Mouse (Mus musculus) spleen, adult 2 months (tissue): ENCODE data around the gene Bcr.

Source experiments
- CTCF ChIP-seq: fragments of 200-500 bp; IDR thresholded peaks from 2 replicates; pipeline ENCODE4 v1.5.1; 2011; ENCODE audit warnings: mild to moderate bottlenecking, inconsistent platforms; ENCODE audit not compliant: insufficient read depth, insufficient read length, insufficient replicate concordance; ENCODE audit errors: extremely low read depth
- POLR2A ChIP-seq: fragments of 200-500 bp; IDR thresholded peaks from 2 replicates; pipeline ENCODE4 v1.6.1; 2011; ENCODE audit warnings: low read depth, low read length, inconsistent platforms

DNA sequence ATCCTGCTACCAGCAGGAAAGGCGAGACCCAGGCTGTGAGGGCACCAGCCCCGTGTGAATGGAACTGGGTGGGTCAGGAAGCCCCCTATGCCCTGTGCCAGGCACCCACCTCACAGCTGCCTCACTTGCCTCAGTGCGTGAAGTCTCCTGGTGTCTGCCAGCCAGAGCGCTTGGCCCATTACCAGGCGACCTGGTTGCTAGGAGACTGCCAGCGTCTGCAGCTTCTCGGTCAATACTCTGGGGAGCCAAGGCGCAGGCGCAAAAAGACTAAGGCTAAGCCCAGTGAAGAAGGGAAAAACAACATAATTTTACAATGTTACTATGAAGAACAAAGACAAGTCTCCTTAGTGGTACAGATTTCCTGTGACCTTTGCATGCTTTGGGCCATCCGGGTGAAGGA, 28.0 kb upstream of the Bcr start, which contains the start of gene Rsph14:
- TF ChIP-seq POLR2A (no peak), CTCF (no peak)
